ENCODE assay signal across 8 mouse cellular contexts in genomic region chr14:121878859-121879206, GRCm38 (mm10). TPM values are rescaled to one million over a fixed set of nuclear protein-coding genes. Genes with fewer than 3 reads are reported as not detected.
DNase-seq lines count a peak whose midpoint lies in the region; ATAC-seq and TF ChIP-seq lines count a peak whose summit lies in the region.

No protein-coding gene starts in this region.

- H3K4me1 ChIP-seq in lung, embryonic 16.5 days (replicated peaks; ENCODE audit: control insufficient read depth, insufficient read depth, low read length) = peaks cover 4% of the 10 kb centered on the region
- H3K4me1 ChIP-seq in limb, embryonic 13.5 days = peaks cover 9% of the 10 kb centered on the region
- H3K4me1 ChIP-seq in olfactory bulb, adult 2 months (ENCODE audit: control insufficient read depth, insufficient read depth, low read length) = peaks cover 24% of the 10 kb centered on the region

- WGBS in lung, embryonic 16.5 days = under 1% methylated on average over 27 of the region's 27 CpGs
- WGBS in limb, embryonic 13.5 days = 0% methylated on average over 27 of the region's 27 CpGs
- WGBS in olfactory bulb, adult 2 months = under 1% methylated on average over 27 of the region's 27 CpGs

- no peak; the same call in 1 of the 2 replicates for ATAC-seq in lung, embryonic 16.5 days (ENCODE audit: low read depth)
- peak; percentile 23; the same call in 1 of the 2 replicates for ATAC-seq in erythroid progenitor cell, adult 5-6 weeks (replicated peaks; ENCODE audit: low FRiP score, poor library complexity, severe bottlenecking)
- no peak; the same call in 1 of the 2 replicates for ATAC-seq in limb, embryonic 13.5 days (ENCODE audit: low FRiP score, low read depth)

- H3K9me3 ChIP-seq in lung, embryonic 16.5 days (ENCODE audit: control insufficient read depth, low read length) = no peaks in the 10 kb centered on the region
- H3K9me3 ChIP-seq in limb, embryonic 13.5 days = no peaks in the 10 kb centered on the region

- H3K4me2 ChIP-seq in lung, embryonic 16.5 days (ENCODE audit: low read depth, low read length) = peak overlapping the region; percentile 93
- peak overlapping the region; percentile 93 for H3K4me2 ChIP-seq in limb, embryonic 13.5 days (replicated peaks)

- H3K36me3 ChIP-seq in lung, embryonic 16.5 days (ENCODE audit: control insufficient read depth, insufficient read depth, low read length) = no peaks in the 10 kb centered on the region
- H3K36me3 ChIP-seq in limb, embryonic 13.5 days = peaks cover 2% of the 10 kb centered on the region; the same call in 1 of the 2 replicates

- TF ChIP-seq CTCF in olfactory bulb, adult 2 months (IDR thresholded peaks at IDR 0.05; ENCODE audit: insufficient read depth, low read depth, low read length) = no peak

- no peaks in the 10 kb centered on the region for H3K27me3 ChIP-seq in lung, embryonic 16.5 days (ENCODE audit: control insufficient read depth, insufficient read depth, low read depth, low read length)
- no peaks in the 10 kb centered on the region for H3K27me3 ChIP-seq in limb, embryonic 13.5 days

- H3K9ac ChIP-seq in lung, embryonic 16.5 days (ENCODE audit: low read length) = peak overlapping the region; percentile 94
- H3K9ac ChIP-seq in limb, embryonic 13.5 days = peak overlapping the region; percentile 92

- H3K4me3 ChIP-seq in lung, embryonic 16.5 days (ENCODE audit: low read length) = peak overlapping the region; percentile 96
- peak overlapping the region; percentile 94 for H3K4me3 ChIP-seq in limb, embryonic 13.5 days
- peak overlapping the region; percentile 80 for H3K4me3 ChIP-seq in olfactory bulb, adult 2 months (ENCODE audit: insufficient read depth, low read depth, low read length)

- H3K27ac ChIP-seq in lung, embryonic 16.5 days (ENCODE audit: low read length) = peak overlapping the region; percentile 70; the same call in 1 of the 2 replicates
- H3K27ac ChIP-seq in limb, embryonic 13.5 days = peak overlapping the region; percentile 65; the same call in 1 of the 2 replicates
- peak overlapping the region; percentile 47; the same call in 1 of the 2 replicates for H3K27ac ChIP-seq in olfactory bulb, adult 2 months (ENCODE audit: insufficient read depth, low read depth, low read length)

- no peak for DNase-seq in lung, postnatal 14 days
- no peak for DNase-seq in embryo, embryonic 10.5 days (ENCODE audit: low spot score)
- no peak for DNase-seq in kidney, adult 11 months
- DNase-seq in adrenal gland, adult (ENCODE audit: inconsistent age in 2 of 2, low spot score in 1 of 2) = no peak

- TF ChIP-seq POLR2A in olfactory bulb, adult 2 months (IDR thresholded peaks at IDR 0.05; ENCODE audit: insufficient read depth, low read depth, low read length) = no peak

RNA-seq across cellular contexts. Expression of gene Ubac2, which starts 0.4 kb away (rescaled TPM):
- polyA plus RNA-seq in lung, embryonic 16.5 days (2015; fragmentation: Nextera tagmentation; extraction: Ambion mirVana) = 54.4 and 56.9 TPM in 2 replicates
- 8.4 and 23.4 TPM in 2 replicates for total RNA-seq in erythroid progenitor cell, adult 5-6 weeks (2015; ENCODE audit: low replicate concordance)
- 6.2 and 6.4 TPM in 2 replicates for total RNA-seq in erythroid progenitor cell, adult 5-6 weeks (2017; ENCODE audit: low replicate concordance)
- polyA plus RNA-seq in limb, embryonic 13.5 days (2015; fragmentation: Nextera tagmentation; extraction: Ambion mirVana) = 69.2 and 71.6 TPM in 2 replicates
- not detected in 2 replicates for polyA plus RNA-seq in olfactory bulb, adult 2 months (2012; ENCODE audit: insufficient read depth, insufficient read length, low replicate concordance, missing spikeins)

RNA-seq across cellular contexts. Expression of gene Gpr18, which starts 36.7 kb away (rescaled TPM):
- polyA plus RNA-seq in lung, embryonic 16.5 days (2015; fragmentation: Nextera tagmentation; extraction: Ambion mirVana) = 0.23 and 0.36 TPM in 2 replicates
- 4.0 TPM in 1 of 2 replicates, not detected in the other for total RNA-seq in erythroid progenitor cell, adult 5-6 weeks (2015; ENCODE audit: low replicate concordance)
- total RNA-seq in erythroid progenitor cell, adult 5-6 weeks (2017; ENCODE audit: low replicate concordance) = 0.64 and 2.9 TPM in 2 replicates
- polyA plus RNA-seq in limb, embryonic 13.5 days (2015; fragmentation: Nextera tagmentation; extraction: Ambion mirVana) = 0.20 and 0.37 TPM in 2 replicates
- polyA plus RNA-seq in olfactory bulb, adult 2 months (2012; ENCODE audit: insufficient read depth, insufficient read length, low replicate concordance, missing spikeins) = not detected in 2 replicates
